Mouse (Mus musculus) kidney, adult 10 weeks (tissue): ENCODE measurements around the gene Siah3. TPM values are rescaled to one million over a fixed set of nuclear protein-coding genes. Genes with fewer than 3 reads are reported as not detected.

Experiments
- polyA plus RNA-seq: library from polyadenylated mRNA; stranded (reverse); fragments of 350-450 nt; fragmentation: Illumina TruSeq; extraction: RNeasy Lipid Tissue Mini Kit (QIAGEN cat#74804); gene quantifications from one replicate; pipeline ENCODE4 v1.2.3, GENCODE M21; 2014; ENCODE audit warnings: low read depth, low replicate concordance

Siah3 gene
- not detected for polyA plus RNA-seq

DNA sequence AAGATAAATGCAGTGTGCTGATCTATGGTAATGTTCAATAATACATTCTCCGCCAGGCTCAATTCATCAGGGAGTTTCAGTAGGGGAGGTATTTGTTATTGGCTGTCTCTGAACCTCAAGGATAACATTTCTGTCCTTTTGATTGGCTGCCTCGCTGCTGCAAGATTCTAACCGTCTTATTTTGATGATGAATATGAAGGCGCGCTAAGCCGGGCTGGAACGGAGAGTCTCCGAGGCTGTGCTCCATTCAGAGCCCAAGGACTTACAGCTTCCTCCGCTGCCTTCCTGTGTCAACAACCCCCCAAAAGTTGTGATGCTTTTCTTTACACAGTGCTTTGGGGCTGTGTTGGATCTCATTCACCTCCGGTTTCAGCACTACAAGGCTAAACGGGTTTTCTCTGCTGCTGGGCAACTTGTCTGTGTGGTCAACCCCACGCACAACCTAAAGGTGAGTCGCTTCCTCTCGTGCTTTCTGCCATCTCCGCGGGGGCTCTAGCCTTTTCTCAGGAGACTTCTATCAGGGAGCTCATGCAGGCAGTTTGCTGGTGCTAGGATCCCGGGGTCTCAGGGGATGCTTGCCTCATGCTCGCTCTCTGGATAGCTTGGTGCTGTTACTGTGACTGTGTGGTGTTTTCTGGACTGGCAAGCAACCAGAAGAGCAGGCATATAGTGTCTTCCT, at the start of gene Siah3:
TSS of gene Siah3 (plus strand) at position 240 of the 679 bp plus-strand sequence.

Other genes with a start within 250 kb of the Siah3 start
- gene Cpb2, start 213.7 kb upstream of the Siah3 start, polyA plus RNA-seq, result 9.9 TPM
- gene Zc3h13, start 171.6 kb upstream of the Siah3 start, polyA plus RNA-seq, result 15.4 TPM
- not detected for gene Spert, start 137.1 kb downstream of the Siah3 start, polyA plus RNA-seq
- gene Erich6b, start 186.3 kb downstream of the Siah3 start, polyA plus RNA-seq, result not detected